Mouse (Mus musculus): ENCODE measurements around the gene Ptgr1. TPM values are rescaled to one million over a fixed set of nuclear protein-coding genes. Genes with fewer than 3 reads are reported as not detected.

The Ptgr1 gene
- total RNA-seq, 2 experiments from 2014 or later: 3.6 to 4.2 TPM

DNA sequence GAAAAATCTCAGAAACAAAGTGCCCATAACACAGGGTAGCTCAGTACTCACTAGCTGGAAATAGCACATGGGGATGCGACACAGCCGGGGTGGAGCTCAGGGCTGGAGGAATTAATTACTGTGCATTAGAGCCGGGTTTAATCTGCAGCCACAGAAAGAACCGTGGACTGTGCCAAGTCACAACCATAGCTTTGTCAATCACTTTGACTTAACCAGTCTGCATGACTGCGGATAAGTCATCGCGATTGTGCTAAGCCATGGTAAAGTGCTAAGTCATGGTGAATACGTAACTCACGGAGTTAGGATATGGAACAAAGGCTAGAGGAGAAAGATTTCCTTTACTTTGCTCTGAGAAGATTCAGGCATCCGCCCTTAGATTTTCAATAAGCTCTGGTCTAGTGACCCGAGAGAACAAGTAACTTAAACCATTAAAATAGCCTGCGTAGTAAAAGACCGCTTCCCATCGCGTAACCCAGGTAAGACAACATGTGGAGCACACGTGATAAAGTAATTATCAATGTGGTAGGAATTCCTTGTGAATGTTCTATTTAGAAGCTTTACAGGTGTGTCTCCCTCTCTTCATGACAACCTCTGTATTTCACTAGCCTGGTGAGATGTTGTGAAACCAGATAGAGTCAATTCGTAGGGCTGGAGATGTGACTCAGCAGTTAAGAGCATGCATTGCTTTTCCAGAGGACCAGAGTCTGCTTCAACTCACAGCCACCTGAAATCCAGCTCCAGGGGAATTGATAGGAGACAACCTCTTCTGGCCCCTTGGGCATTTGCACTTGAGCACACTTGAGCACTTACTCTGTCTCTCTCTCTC is 3.9 kb upstream of the Ptgr1 start:
- no peak for DNase-seq

- no peak for DNase-seq
Observed at GRCm38 (mm10) chr4:58989303-58989898, 2.5 kb upstream of the Ptgr1 start.

DNA sequence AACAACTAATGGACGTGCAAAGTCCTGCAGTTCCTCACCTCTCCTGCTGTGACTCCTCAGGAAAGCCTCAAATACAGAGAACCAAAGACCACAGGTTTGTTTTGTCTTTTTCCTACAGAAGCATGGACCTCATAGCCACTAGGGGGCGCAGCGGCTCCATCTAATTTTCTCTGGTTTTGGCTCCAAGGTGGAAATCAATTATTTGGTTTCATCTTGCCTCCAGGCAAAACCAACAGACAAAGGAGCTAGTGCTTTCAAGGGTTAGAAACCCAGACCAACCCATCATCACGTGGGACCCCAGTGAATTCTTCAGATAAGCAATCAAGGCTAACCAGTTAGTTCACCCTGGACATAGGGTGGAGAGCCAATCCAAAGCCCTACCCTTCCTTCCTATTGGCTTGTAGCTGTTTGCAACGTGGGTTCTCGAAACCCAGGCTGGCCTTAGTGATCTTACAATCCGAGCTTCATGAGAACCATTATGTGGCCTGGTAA is 1.7 kb downstream of the Ptgr1 start:
- DNase-seq: peak; percentile 74 to 78

DNA sequence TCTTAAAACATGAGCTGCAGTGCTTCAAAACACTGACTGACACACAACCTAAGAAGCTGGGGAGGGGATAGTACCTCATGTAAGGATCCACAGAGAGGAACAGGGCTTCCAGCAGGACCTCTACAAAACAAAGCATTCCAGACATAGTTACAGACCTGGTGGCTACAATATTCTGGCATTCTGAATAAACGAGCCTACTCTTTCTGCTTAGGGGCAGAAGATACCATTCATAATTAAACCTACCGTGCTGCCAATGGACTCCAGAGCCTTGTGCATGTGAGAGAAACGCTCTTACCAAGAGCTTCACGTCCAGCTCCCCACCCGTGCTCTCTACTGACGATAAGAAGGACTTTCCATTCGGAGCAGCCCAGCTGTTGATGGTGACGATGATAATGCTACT is 4.1 kb downstream of the Ptgr1 start:
- no peak for DNase-seq

DNA sequence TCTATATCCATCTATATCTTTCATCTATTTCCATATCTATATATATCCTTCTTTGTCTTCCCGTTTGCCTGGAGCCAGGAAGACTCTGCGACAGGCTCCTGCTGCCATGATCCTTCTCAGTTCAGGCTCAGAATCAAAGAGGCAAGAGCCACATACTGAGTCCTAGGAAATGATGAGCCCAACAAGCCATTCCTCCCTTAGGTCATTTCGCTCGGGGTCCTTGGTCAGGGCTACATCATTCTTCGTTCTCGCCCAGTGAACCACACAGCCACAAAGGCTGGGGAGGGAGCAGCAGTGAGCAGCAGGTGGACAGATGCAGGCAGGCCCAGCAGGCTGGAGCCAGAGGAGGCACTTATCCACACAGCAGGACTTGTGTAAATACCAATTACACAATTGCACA is 5.5 kb downstream of the Ptgr1 start:
- no peak for DNase-seq

GRCm38 (mm10) chr4:58975711-58976110 is 11.2 kb downstream of the Ptgr1 start:
- DNase-seq: no peak

- DNase-seq: no peak
Observed at GRCm38 (mm10) chr4:58970678-58971077, 16.2 kb downstream of the Ptgr1 start.

- no peak for DNase-seq
Observed at GRCm38 (mm10) chr4:58965136-58965535, 21.8 kb downstream of the Ptgr1 start.

GRCm38 (mm10) chr4:58963271-58963670 is 23.6 kb downstream of the Ptgr1 start:
- no peak for DNase-seq

- DNase-seq: no peak
Observed at GRCm38 (mm10) chr4:58961719-58962118, 25.2 kb downstream of the Ptgr1 start.

DNA sequence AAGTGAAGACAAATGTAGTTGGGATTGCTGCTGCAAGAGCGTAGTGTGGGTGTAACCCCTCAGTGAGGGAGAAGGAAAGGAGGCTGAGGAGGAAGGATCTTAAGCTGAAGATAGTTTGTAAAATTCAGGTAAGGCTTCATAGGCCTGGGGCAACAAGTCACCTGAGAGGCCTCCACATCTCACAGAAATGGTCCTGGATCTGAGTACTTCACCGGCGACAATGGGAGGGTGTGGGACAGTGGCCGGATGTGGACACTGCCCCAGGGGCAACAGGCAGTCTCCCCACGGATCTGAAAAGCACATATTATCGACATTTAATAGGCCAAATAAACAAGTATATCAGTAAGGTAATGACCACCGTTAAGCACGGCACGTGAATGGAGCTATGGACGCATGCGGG is 34.3 kb downstream of the Ptgr1 start:
- DNase-seq: no peak

- DNase-seq: no peak
Observed at GRCm38 (mm10) chr4:58948391-58948790, 38.5 kb downstream of the Ptgr1 start.

DNA sequence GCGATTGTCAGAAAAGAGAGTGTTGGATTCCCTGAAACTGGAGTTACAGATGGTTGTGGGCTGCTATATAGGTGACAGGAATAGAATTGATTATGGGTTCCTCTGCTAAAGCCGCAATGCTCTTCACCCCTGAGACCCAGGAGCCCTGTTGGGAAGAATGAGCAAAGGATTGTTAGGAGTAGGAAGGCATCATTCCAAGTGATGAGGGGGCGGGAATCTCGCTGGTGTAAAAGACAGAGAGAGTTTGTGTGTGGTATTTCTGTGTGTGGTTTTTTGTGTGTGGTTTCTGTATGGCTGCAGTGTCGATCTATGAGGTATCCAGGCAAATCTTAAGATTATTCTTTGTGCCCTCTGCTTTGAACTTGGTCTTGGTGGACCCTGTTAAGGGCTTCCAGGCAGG is 42.2 kb downstream of the Ptgr1 start:
- peak in 1 of 2 experiments; percentile 18 for DNase-seq

DNA sequence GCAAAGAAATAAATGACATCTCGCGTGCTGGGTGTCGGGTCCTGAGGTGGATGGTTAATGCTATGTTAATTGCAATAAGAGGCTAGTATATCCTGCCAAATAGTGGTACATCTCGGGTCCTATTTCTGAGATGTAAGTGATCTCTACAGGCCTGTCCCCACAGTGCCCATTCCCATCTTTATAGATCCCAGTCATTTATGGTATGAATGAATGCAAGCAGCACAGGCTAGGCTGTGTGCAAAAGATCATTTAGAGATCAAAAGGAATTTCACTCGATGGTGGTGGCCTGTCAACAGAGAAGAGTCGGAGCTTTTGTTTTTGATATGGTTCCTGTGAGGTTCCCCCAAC is 42.7 kb downstream of the Ptgr1 start:
- DNase-seq: no peak

GRCm38 (mm10) chr4:58943420-58944205 is 43.3 kb downstream of the Ptgr1 start, which contains the start of gene Zkscan16:
TSS of gene Zkscan16 (plus strand) at chr4:58943628.
- peak; percentile 89 to 90 for DNase-seq

GRCm38 (mm10) chr4:58942942-58943341 is 44.0 kb downstream of the Ptgr1 start:
- no peak for DNase-seq

GRCm38 (mm10) chr4:58941638-58942037 is 45.3 kb downstream of the Ptgr1 start:
- DNase-seq: no peak

GRCm38 (mm10) chr4:58935846-58936245 is 51.1 kb downstream of the Ptgr1 start:
- DNase-seq: no peak

DNA sequence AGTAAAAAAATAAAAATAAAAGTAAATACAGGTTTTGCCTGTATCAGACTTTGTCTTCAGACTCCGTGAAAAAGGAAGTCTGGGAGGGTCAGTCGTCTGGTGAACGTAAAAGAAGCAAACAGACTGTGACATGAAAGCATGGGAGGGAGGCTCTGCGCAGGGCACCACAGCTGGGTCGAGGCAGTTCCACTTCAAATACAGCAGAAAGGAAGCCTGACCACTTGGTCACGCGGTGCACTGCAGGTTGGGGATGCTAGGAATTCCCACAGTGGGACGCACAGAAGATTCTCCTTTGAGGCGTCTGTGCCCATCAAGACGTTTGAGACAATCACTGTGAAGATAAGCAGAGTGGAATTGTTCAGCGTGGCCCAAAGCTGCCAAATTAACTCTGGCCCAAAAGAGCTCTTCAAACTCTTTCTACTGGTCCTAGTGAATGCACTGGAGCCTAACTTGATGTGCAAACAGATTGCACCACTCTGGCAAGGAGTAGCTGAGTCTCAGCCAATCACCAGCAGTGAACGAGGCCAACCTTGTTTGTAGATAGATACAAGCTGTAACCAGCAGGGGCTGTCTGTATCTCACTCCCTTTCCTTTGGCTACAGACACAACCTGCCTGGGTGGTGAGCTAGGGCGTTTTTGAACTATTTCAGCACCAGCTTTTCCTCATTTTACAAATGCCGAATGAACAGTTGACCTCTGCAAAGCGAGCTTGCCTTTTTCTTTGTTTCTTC is 52.0 kb downstream of the Ptgr1 start:
- DNase-seq: peak; percentile 13 to 28

- DNase-seq: no peak
Observed at GRCm38 (mm10) chr4:58934308-58934707, 52.6 kb downstream of the Ptgr1 start.

DNA sequence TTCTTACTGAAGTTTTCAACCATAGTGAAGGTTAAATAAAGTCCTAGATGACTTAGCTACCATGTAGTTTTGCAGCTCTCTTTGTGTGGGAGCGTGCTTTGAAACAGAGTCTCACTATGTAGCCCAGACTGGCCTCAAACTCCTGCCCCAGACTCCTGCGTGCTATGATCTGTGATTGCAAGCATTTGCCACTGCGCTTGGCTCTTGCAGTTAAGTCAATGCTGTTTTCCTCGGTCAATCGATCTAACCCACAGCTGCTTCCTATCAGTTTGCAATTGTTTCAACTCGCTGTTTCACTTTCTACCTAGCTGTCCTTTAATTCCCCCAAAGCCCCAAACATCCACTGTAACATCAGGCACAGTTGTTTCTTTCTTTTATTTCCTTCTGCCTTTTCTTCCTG is 54.4 kb downstream of the Ptgr1 start:
- DNase-seq: no peak

DNA sequence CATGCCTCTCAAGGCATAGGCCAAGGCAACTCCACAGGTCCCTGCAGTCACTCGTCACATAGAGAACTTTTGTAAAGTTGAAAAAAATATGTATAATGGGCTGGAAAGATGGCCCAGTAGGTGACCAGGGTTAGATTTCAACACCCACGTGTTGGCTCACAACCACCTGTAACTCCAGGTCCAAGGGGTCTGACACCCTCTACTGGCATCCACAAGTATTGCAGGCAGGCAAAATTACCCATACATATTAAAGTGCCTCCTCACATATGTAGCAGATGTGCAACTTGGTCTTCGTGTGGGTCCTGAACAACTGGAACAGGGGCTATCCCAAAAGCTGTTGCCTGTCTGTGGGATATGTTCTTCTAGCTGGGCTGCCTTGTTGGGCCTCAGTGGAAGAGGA is 59.3 kb downstream of the Ptgr1 start:
- no peak for DNase-seq

DNA sequence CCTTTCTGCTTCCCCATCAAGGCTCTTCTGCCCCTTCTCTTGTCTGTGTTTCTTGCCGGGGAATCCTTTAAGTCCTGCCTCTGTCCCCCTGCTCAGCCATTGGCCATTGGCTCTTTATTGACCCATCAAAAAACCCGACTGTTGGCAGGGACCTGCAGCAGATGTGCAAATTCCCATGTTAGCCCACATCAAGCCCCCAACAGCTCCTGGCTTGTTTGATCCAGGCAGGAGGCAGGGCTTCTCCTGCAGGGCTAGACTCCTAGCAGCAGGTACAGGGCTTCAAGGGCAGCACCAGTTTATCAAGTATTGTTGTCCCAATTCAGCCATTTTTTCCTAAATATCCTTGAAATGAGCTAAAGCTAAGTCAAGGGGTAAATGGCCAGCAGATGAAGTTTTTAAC is 60.8 kb downstream of the Ptgr1 start:
- no peak for DNase-seq

Data from layer of hippocampus, postnatal 36 days (tissue).